Mouse (Mus musculus) forebrain, postnatal 0 days (tissue): ENCODE measurements around the gene Folh1. TPM values are rescaled to one million over a fixed set of nuclear protein-coding genes. Genes with fewer than 3 reads are reported as not detected.
"Not testable (repeated sequence)": the region's sequence is repeated elsewhere in the genome, so short reads cannot be mapped to it uniquely, and the experiment has no call there.

Experiments
- ATAC-seq: fragments of 200-750 bp; cut with Nextera tagmentation; 2 replicates; pipeline ENCODE4 v1.8.0; 2017; ENCODE audit warnings: mild to moderate bottlenecking, moderate library complexity
- DNase-seq: peaks from one replicate; pipeline ENCODE4 v3.0.0-alpha.2; 2015
- H3K27ac ChIP-seq: fragments of 300-500 bp; sonication (generic); 2 replicates; pipeline ENCODE4 v1.5.1; 2014; ENCODE audit warnings: low read depth, mild to moderate bottlenecking, antibody characterized with exemption, low read length, moderate library complexity, mixed read lengths
- H3K27me3 ChIP-seq: fragments of 300-500 bp; sonication (generic); 2 replicates; pipeline ENCODE4 v1.6.1; 2014; ENCODE audit warnings: mild to moderate bottlenecking, low read length, mixed read lengths; ENCODE audit not compliant: insufficient read depth
- H3K36me3 ChIP-seq: fragments of 300-500 bp; sonication (generic); 2 replicates; pipeline ENCODE4 v1.6.1; 2014; ENCODE audit warnings: mild to moderate bottlenecking, moderate library complexity; ENCODE audit not compliant: insufficient read depth
- H3K4me1 ChIP-seq: fragments of 300-500 bp; sonication (generic); 2 replicates; pipeline ENCODE4 v1.6.1; 2014; ENCODE audit warnings: antibody characterized with exemption; ENCODE audit not compliant: insufficient read depth
- H3K4me2 ChIP-seq: fragments of 300-500 bp; sonication (generic); 2 replicates; pipeline ENCODE4 v1.6.1; 2014; ENCODE audit warnings: low read depth, mild to moderate bottlenecking, moderate library complexity
- H3K4me3 ChIP-seq: fragments of 300-500 bp; sonication (generic); 2 replicates; pipeline ENCODE4 v1.5.1; 2014; ENCODE audit warnings: low read depth, low read length, mixed read lengths
- H3K9ac ChIP-seq: fragments of 300-500 bp; sonication (generic); 2 replicates; pipeline ENCODE4 v1.6.1; 2014; ENCODE audit warnings: mild to moderate bottlenecking
- H3K9me3 ChIP-seq: fragments of 300-500 bp; sonication (generic); 2 replicates; pipeline ENCODE4 v1.6.1; 2016; ENCODE audit warnings: low read length
- CTCF ChIP-seq: sonication (generic); IDR thresholded peaks from 2 replicates; pipeline ENCODE4 v1.5.1; 2016; ENCODE audit warnings: antibody characterized with exemption, control low read depth, low read depth
- WGBS: fragments of 180-500 bp; shearing (Covaris S2); extraction: QIAGEN DNeasy Blood & Tissue Kit; methylation state at CpG from one replicate; pipeline ENCODE4 v1.1.7; 2014; 5-methylcytosine and 5-hydroxymethylcytosine counted together
- polyA plus RNA-seq: library from polyadenylated mRNA; unstranded; fragments of >200 nt; fragmentation: Nextera tagmentation; extraction: Ambion mirVana; gene quantifications from 2 replicates; pipeline ENCODE4 v1.2.1, GENCODE M21; 2015
- total RNA-seq: library from RNA; depleted of rRNA; stranded (reverse); fragments of >200 nt; gene quantifications from 2 replicates; pipeline ENCODE4 v1.2.3, GENCODE M21; 2014; rRNA removed

Gene Folh1
- 3.0 and 3.3 TPM in 2 replicates for total RNA-seq
- 1.5 and 2.0 TPM in 2 replicates for polyA plus RNA-seq

GRCm38 (mm10) chr7:86775617-86776325, at the start of gene Folh1:
Gene Folh1, minus strand, starts transcription at chr7:86775943.
- peak within 1 kb of the TSS; percentile 43 for H3K4me2 ChIP-seq
- H3K27me3 ChIP-seq = no peaks in the 10 kb centered on the region
- no peak for TF ChIP-seq CTCF
- 2% methylated on average over 11 of the region's 11 CpGs for WGBS
- ATAC-seq (peak; percentile 80), DNase-seq (peak; percentile 34)
- no peak within 1 kb of the TSS for H3K27ac ChIP-seq
- H3K9me3 ChIP-seq = no peaks in the 10 kb centered on the region
- H3K4me1 ChIP-seq = no peaks in the 10 kb centered on the region
- H3K36me3 ChIP-seq = no peaks in the 10 kb centered on the region
- H3K4me3 ChIP-seq = peak within 1 kb of the TSS; percentile 21
- no peak within 1 kb of the TSS for H3K9ac ChIP-seq

- ATAC-seq = no peak
- H3K27me3 ChIP-seq = no peaks in the 10 kb centered on the region
- no peaks in the 10 kb centered on the region for H3K36me3 ChIP-seq
- no peak overlapping the region for H3K4me2 ChIP-seq
- H3K9ac ChIP-seq = no peak overlapping the region
- no peak overlapping the region for H3K4me3 ChIP-seq
- H3K9me3 ChIP-seq = no peaks in the 10 kb centered on the region
- no peak for TF ChIP-seq CTCF
- no peaks in the 10 kb centered on the region for H3K4me1 ChIP-seq
- H3K27ac ChIP-seq = no peak overlapping the region
- DNase-seq = no peak
- 80% methylated on average over 1 of the region's 1 CpGs for WGBS
These were observed 40.7 kb upstream of the Folh1 start for GRCm38 (mm10) chr7:86816466-86816865.

- H3K9me3 ChIP-seq, ATAC-seq, H3K9ac ChIP-seq, H3K4me3 ChIP-seq, DNase-seq, H3K36me3 ChIP-seq, H3K27me3 ChIP-seq, H3K27ac ChIP-seq, H3K4me2 ChIP-seq, H3K4me1 ChIP-seq: not testable (repeated sequence)
- WGBS = 79% methylated on average over 6 of the region's 6 CpGs
These were observed 40.0 kb upstream of the Folh1 start for GRCm38 (mm10) chr7:86815716-86816115.

GRCm38 (mm10) chr7:86815241-86815640, 39.5 kb upstream of the Folh1 start:
- H3K4me1 ChIP-seq, H3K36me3 ChIP-seq, H3K9me3 ChIP-seq, ATAC-seq, H3K27ac ChIP-seq, H3K4me3 ChIP-seq, H3K9ac ChIP-seq, H3K4me2 ChIP-seq, H3K27me3 ChIP-seq, DNase-seq: not testable (repeated sequence)
- 88% methylated on average over 4 of the region's 5 CpGs for WGBS

GRCm38 (mm10) chr7:86794727-86795126, 19.0 kb upstream of the Folh1 start, which contains the start of gene Vmn2r77:
Gene Vmn2r77, plus strand, starts transcription at chr7:86795027.
- ATAC-seq (no peak), DNase-seq (no peak)
- Histone ChIP-seq H3K36me3 (no peaks in the 10 kb centered on the region), H3K9ac (no peak within 1 kb of the TSS), H3K4me3 (no peak within 1 kb of the TSS), H3K27me3 (no peaks in the 10 kb centered on the region), H3K4me1 (no peaks in the 10 kb centered on the region), H3K27ac (no peak within 1 kb of the TSS), H3K4me2 (no peak within 1 kb of the TSS), H3K9me3 (no peaks in the 10 kb centered on the region)
- TF ChIP-seq CTCF = no peak

- Histone ChIP-seq H3K36me3 (no peaks in the 10 kb centered on the region), H3K9ac (no peak overlapping the region), H3K9me3 (no peaks in the 10 kb centered on the region), H3K4me2 (no peak overlapping the region), H3K4me3 (no peak overlapping the region), H3K27me3 (no peaks in the 10 kb centered on the region), H3K27ac (no peak overlapping the region), H3K4me1 (no peaks in the 10 kb centered on the region)
- 84% methylated on average over 3 of the region's 3 CpGs for WGBS
- ATAC-seq = no peak
- TF ChIP-seq CTCF = no peak
- DNase-seq = no peak
These were observed 4.1 kb downstream of the Folh1 start for GRCm38 (mm10) chr7:86771621-86772020.

- no peak overlapping the region for H3K9ac ChIP-seq
- TF ChIP-seq CTCF = no peak
- no peak for ATAC-seq
These were observed 11.1 kb downstream of the Folh1 start for GRCm38 (mm10) chr7:86764628-86765027.

More at GRCm38 (mm10) chr7:86764628-86765027, 11.1 kb downstream of the Folh1 start:
- Histone ChIP-seq H3K36me3 (no peaks in the 10 kb centered on the region), H3K4me2 (no peak overlapping the region), H3K9me3 (no peaks in the 10 kb centered on the region), H3K27ac (no peak overlapping the region), H3K27me3 (no peaks in the 10 kb centered on the region), H3K4me3 (no peak overlapping the region), H3K4me1 (no peaks in the 10 kb centered on the region)
- no peak for DNase-seq
